Mouse (Mus musculus): ENCODE measurements around the gene Hist1h2ad.
"Not testable (repeated sequence)": the region's sequence is repeated elsewhere in the genome, so short reads cannot be mapped to it uniquely, and the experiment has no call there.

DNA sequence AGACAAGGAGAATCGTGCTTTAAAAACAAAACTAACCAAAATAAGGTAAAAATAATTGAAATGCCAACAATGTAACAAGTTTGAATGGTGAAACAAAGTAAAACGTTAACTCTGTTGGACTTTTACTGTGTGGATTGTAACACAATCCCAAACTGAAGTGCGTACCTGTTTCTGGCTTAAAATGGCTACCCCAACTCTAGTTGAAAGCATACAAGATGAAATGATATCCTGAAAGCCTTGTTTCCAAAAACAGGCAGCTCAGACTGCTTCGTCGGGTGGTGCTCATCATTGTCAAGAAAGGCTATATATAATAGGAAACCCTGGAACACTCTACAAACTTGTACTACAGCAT is 12.7 kb upstream of the Hist1h2ad start:
- not testable (repeated sequence) for TF ChIP-seq CTCF (IDR thresholded peaks at IDR 0.05; ENCODE audit: borderline replicate concordance, insufficient read depth, low read length); POLR2A (IDR thresholded peaks at IDR 0.05; ENCODE audit: low read depth, low read length)

Measured in embryonic fibroblast, embryonic 13.5 days (primary cell).